Mouse (Mus musculus): Measurements from ENCODE around the gene Gja3.

Gja3 gene

DNA sequence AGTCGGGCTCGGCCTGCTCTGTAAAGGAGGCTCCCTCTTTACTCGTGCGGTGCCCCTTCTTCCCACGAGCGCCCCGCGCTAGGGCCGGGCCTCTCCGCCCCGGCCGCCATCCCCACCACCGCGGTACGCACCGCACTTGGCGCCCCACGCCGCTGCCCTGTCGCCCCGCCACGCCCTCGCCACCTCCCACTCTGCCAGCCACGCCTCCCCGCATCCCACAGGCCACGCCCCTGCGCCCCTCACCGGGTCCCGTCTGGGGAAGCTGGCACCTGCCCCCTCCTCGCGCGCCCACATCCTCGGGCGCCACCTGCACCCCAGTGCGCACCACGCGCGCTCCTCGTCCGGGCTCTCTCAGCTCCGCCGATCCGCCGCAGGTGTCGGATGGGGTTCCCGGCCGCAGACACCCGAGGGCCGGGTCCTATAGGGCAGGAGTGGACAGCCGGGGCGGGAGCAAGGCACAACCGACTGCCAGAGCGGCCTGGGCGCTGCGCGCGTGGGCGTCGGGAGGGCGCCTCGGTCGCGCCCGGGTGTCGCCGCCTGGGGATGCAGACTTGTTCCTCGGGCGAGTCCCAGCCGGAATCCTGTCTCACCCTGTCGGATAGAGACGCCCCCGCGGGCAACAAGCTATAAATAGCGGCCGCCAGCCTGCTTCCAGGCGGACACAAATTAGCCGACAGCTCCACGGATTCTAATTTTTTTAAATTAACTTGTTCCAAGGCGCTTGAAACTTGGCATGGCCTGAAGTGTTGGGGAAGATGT, at the start of gene Gja3:
Gene Gja3 (minus strand): TSS at position 538 of the 759 bp plus-strand sequence.
- DNase-seq (ENCODE audit: low read depth, low spot score), result no peak

DNA sequence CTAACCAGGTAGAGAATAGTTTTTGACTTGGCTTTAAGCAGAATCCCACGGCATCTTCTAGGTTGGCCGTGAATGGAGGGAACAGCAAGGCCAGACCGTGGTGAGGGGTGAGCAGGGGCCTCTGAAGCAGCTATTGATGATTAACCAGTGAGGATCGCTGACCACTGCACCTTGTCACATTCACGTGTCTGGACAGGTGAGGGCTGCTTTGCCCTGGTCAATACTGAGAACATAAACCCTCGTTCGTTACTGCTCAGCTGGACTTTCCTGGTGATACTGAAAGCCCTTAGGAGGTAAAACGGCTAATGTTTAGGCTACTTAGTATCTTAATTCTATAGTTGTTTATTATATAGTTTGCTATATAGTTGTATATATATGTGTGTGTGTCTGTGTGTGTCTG, 49.2 kb upstream of the Gja3 start:
- DNase-seq (ENCODE audit: low read depth, low spot score), result no peak

DNA sequence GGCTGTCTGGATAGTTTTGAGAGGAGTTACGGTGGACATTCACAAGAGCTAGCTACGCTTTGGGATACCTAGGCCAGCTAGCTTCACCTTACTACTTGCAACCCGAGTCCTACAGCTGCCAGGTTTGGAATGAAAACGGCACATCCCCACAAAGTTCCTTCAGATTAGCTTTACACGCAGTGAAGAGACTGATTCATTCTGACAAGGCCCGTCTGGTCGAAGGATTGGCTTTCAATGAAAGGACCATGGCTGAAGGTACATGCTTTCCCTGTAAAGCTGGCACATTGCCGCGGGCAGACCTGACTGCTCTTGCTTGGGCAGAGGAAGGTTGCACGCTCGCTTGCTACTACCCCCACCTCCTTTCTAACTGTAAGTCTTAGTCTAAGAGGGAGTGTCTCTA, 47.8 kb upstream of the Gja3 start:
- no peak for DNase-seq (ENCODE audit: low read depth, low spot score)

DNA sequence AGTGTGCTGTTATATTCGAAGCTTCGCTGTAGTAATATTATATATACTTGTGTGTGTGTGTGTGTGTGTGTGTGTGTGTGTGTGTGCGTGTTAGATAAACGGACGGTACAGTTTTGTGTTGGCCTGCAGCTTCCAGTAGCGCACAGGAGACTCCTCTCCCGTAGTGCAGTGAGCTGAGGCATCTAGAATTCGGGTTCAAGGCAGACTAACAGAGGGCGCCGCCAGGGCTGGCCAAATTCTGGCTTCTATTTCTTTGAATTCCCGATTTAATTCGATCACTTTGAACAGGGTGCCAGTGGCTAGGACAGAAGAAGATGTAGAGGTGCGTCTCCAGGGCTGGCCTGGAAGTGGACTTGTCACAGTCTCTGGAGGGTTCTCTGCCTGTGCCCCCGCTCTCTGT, 47.2 kb upstream of the Gja3 start:
- no peak for DNase-seq (ENCODE audit: low read depth, low spot score)

DNA sequence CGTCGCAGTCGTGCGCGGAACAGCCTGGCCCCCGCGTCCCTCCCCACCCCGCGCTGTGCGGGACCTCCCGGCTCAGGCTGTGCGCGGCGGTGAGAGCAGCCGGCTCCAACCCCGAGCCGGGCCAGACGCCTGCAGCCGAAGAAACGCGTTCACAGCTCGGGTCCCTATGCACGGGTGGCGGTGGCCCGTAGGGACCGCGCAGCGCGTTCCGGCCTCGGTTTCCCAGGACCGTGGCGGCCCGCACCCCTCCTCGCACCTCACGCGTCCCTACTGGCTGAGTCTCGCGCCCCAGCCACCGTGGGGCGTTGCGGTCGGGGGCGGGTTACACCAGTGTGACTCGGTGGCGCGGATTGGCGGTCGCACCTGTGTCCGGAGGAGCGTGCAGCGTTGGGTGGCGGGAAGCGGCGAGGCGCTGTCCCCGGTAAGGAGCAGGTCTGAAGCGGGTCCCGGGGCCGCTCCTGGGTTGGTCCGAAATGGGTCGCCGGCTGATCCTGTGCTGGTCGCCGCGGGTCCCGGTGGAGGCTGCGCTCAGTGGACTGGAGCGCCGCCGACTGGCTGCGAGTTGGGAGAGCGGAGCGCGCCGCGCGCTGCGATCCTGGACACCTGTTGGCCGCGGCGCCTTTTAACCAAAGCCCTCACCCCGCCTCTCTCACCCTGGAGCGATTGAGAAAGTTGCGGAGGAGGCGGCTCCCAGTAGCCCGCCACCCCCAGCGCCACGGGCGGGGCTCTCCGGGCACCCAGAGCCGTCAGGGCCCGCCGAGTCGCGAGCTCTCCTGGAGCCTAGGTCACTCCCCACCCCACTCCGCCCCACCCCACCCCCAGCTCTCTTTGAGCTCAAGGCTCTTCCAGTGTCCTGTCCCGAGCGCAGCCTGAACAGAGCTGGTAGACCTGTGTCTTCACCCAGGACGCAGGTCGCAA, 46.5 kb upstream of the Gja3 start, which contains the start of gene Gjb2:
Gene Gjb2 (minus strand): TSS at position 597 of the 918 bp plus-strand sequence.
- DNase-seq (ENCODE audit: low read depth, low spot score), result no peak

DNA sequence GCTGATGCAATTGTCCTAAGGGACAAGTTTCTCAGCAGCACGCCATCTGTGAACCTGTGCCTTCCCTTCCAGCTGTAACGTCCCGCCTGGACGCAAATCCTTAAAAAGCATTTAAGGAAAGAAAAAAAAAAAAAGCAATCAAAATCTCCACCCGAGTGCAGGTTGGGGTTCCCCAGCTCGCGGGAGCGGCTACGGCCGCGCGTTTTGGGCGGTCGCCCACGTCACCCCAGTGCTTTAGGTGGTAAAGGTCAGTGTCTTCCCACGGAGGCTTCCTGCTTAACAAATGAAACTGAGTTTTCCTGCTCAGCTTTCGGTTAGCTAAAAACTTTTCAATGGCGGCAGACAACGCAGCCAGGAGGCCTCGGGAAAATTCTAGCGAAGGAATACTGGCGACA, 45.8 kb upstream of the Gja3 start:
- no peak for DNase-seq (ENCODE audit: low read depth, low spot score)

DNA sequence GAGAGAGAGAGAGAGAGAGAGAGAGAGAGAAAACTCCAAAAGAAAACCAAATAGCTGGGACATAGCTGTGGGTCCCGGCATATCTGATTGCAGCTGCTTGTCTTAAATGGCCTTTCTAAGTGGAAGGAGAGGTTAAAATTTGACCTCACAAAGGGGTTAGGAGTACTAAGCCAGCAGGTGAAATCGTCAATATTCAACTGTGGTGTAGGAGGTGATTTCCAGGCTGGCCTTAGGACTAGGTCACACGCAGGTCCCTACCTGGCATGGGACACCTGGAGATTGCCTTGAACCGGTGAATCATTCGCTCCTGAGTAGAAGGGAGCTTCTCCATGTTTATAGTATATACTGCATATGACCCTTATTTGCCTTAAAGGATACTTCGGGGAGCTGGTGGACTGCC, 45.2 kb upstream of the Gja3 start:
- DNase-seq (ENCODE audit: low read depth, low spot score), result no peak

DNA sequence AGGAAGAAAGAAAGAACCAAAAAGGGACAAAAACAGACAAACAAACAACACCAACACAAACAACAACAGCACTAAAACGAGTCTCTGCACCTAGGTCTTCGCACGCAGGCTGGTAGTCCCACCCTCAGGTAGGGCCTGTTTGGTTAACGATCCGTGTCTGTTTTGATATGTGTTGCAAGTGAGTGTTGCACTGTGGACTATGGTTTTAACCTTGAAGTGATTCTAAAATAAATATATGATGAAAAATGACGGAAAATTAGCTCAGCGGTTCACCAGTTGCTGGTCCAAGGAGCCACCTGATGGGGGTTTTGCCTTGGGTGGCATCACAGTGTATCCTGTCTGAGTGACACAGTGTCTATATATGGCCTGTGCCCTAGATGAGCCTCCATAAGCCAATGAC, 43.7 kb upstream of the Gja3 start:
- DNase-seq (ENCODE audit: low read depth, low spot score), result no peak

DNA sequence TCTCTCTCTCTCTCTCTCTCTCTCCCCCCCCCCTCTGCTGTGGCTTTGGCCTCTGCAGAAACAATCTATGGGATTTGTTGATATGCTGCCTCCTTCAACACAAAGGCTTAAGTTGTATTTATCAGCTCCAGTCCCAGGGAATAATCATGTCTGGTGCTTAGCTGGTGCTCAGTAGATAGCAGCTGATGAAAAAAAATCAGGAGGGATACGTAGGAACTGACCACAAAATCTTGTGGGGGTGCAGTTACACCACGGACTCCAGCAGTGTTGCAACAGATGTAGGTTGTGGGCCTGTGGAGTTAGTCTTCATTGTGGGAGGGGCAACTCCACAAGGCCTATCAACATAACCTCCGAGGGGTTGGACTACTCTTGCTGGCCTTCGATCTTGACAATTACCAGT, 38.0 kb upstream of the Gja3 start:
- no peak for DNase-seq (ENCODE audit: low read depth, low spot score)

DNA sequence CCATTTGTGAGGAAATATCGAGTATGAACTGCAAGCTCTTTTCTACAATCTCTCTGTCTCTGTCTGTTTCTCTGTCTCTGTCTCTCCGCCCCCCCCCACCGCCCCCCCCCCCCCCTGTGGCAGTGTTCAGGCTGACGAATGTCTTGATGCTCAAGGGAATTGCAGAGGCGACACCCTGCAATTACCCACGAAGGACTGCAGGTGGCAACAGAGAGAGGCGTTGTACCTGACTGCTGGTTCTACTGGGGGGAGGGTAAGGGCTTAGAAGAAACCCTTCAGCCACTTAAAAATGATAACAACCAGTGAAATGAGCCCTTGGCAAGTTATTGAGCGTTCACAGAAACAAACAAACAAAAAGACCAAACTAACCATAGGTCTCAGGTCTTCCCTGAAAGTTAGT, 35.1 kb upstream of the Gja3 start:
- DNase-seq (ENCODE audit: low read depth, low spot score), result peak; percentile 61

DNA sequence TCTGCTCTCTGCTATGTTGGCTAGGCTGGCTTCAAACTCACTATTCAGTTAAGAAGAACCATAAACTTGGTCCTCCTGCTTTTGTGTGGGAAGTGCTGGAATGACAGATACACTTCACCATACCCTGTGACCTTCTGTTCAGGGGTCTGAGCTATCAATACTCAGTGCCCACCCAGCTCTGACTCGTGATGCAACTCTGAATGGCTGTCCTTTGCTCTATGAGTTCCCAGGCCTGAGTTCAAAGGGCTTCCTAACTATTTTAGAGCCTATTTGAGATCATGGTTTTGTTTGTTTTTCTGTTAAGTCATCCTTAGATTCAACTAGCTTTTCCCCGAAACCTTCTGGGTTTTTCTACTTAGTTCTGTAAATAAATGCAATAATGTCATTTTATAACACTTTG, 32.1 kb upstream of the Gja3 start:
- no peak for DNase-seq (ENCODE audit: low read depth, low spot score)

DNA sequence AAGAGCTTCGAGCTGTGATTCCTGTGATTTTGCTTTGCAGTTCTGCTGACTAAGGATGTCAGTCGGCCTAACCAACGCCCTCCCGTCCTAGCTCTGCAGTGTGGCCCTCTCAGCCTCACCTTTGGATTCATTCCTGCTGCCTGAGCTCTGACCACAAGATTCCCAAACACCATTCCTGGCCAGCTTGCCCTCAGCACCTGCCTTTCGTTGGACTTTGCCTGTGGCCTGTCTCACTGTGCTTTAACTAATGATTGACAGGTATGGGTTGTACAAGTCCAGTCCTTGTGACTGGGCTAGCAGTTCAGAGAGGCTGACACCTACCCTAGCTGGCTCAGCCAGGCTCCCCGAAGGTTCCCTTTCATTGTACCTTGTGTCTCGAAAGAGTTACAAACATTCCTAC, 31.2 kb upstream of the Gja3 start:
- no peak for DNase-seq (ENCODE audit: low read depth, low spot score)

DNA sequence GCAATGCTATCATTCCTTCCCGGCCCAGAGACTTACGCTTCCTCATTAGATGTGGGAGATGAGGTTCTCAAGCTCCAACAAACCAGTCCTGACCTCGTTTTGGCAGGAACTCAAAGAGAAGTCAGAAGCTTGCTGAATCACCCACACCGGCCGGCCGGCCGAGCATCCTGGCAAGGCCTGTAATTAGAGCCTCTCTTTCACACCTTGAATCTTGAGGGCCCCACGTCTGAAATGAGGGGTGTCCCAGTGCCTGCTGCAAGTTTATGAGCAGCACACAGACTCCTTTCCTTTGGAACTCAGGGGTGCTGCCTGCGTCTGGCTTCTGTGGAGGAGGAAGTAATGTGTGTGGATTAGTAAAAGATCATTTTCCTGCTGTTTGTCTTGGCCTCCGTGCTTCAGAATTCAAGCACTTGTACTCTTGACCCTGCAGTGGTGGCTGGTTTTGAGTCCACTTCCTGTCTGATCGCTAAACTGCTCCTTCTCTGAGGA, 26.3 kb upstream of the Gja3 start:
- peak; percentile 33 for DNase-seq (ENCODE audit: low read depth, low spot score)

DNA sequence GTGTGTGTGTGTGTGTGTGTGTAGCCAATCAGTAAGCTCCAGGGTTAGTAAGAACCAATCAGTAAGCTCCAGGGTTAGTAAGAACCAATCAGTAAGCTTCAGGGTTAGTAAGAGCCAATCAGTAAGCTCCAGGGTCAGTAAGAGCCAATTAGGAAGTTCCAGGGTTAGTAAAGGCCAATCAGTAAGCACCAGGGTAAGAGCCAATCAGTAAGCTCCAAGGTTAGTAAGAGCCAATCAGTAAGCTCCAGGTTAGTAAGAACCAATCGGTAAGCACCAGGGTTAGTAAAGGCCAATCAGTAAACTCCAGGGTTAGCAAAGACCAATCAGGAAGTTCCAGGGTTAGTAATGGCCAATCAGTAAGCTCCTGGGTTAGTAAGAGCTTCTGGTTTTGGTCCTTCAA, 25.0 kb upstream of the Gja3 start:
- no peak for DNase-seq (ENCODE audit: low read depth, low spot score)

DNA sequence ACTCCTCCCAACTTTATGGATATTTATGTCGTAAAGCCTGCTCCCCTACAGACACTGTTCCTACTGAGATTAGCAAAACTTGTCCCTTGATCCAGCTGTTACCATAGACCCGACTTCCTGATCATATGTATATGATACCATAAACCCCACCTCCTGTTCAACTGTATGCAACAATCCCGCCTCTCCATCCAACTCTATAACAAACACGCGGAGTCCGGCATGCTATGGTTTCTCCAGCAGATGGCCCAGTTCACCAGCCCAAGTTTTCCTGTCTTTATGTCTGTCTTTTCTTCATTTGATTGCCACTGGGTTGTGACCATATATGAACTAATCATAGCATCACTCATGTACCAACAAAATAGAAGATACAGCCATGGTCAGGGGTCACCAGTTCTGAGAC, 17.6 kb upstream of the Gja3 start:
- no peak for DNase-seq (ENCODE audit: low read depth, low spot score)

DNA sequence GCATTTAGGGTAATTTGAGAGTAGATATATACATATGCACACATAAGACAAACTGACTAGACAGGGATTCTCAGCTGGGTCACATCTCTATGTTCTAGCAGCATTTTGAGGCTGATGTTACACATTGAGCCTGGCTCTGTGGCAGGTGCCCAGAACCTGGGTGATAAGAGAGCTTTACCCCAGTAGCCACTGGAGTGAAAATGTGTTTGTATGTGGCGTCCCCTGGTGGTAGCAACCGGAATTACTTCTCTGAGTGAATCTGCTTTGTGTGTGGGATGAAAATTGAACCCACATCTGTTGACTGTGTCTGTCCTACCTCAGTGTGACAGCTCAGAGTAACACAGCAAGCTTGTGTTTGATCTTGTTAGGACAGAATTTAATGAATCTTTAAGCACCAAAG, 12.0 kb upstream of the Gja3 start:
- peak; percentile 71 for DNase-seq (ENCODE audit: low read depth, low spot score)

DNA sequence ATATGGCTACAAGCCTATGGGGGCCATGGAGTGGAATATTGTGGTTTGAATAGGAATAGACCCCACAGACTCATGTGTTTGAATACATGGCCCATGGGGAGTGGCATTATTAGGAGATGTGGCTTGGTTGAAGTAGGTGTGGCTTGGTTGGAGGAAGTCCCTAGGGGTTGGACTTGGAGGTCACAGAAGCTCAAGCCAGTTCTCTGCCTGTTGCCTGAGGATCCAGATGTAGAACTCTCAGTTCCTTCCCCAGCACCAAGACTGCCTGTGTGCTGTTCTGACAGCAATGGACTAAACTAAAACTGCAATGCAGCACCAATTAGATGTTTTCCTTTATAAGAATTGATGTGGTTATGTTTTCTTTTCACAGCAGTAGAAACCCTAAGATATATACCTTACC, 8.2 kb upstream of the Gja3 start:
- no peak for DNase-seq (ENCODE audit: low read depth, low spot score)

DNA sequence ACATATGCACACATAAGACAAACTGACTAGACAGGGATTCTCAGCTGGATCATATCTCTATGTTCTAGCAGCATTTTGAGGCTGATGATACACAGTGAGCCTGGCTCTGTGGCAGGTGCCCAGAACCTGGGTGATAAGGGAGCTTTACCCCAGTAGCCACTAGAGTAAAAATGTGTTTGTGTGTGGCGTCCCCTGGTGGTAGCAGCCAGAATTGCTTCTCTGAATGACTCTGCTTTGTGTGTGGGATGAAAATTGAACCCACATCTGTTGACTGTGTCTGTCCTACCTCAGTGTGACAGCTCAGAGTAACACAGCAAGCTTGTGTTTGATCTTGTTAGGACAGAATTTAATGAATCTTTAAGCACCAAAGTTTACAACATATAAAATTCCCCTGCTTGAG, 2.2 kb upstream of the Gja3 start:
- peak; percentile 81 for DNase-seq (ENCODE audit: low read depth, low spot score)

DNA sequence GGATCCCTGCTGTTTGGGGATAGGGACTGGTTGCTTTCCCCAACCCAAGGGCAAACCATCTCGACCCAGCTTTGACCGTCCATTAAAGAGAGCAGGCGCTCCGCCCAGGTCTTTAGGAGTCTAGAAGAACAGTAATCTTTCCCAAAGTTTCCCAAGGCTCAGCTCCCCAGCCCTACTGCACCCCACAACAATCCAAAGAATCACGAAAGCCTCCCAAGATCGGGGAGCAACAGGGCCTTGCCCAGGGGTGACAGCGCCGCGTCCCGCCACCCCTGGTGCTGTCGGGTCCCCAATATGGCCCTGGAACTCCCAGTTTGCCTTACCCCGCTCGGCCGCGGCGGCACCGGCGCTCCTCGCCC, 717 bp downstream of the Gja3 start:
- no peak for DNase-seq (ENCODE audit: low read depth, low spot score)

DNA sequence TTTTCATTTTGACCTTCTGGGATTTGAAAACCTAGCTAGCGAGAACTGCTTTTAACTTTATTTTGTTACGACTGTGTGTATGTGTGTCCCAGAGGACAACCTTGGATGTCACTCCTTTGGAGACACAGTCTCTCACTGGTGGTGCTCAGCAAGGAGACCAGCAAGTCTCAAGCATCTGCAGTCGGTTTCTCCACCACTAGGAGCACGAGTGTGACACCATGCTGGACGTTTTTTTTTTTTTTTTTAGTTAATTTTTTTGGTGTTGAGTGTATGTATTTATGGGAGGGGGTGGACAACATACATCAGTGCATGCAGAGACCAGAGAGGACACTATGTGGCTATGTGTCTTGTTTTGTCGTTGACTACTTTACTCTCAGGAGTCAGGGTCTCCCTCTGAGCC, 5.2 kb downstream of the Gja3 start:
- no peak for DNase-seq (ENCODE audit: low read depth, low spot score)

DNA sequence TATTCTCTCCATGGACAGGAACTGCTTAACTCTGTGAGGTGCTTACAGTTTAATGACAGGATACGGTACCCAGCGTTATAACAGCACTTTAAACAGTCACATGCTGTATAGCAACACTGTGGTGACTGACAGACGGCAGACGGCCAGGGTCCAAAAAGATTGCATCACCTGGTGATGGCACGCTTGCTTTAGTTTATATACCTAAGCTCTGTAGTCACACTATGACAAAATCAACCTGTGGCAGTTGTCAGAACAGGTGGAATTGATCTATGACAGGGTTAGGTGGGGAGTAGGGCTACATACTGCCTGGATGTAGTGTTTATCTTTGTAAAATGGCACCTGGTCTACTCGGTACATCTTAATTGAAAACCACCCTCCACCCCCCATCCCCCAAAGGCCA, 14.0 kb downstream of the Gja3 start:
- DNase-seq (ENCODE audit: low read depth, low spot score), result no peak

DNA sequence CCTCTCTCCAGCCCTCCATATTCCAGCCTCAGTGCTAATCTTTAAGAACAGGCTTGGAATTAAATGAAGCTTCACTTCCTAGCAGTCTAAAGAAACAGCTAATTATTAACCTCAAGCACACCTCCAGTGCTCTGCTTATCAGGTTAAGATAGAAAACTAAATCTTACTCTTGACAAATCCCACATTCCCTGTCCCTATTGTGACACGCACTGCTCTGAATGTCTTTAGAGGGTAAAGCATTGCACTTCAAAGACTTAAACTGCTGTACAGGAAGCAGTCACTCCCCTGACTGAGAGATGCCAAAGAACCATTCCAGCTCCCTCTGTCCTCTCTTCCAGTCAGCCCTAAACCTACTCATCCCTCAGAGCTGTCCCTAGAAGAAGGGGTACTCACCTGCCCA, 16.5 kb downstream of the Gja3 start:
- no peak for DNase-seq (ENCODE audit: low read depth, low spot score)

DNA sequence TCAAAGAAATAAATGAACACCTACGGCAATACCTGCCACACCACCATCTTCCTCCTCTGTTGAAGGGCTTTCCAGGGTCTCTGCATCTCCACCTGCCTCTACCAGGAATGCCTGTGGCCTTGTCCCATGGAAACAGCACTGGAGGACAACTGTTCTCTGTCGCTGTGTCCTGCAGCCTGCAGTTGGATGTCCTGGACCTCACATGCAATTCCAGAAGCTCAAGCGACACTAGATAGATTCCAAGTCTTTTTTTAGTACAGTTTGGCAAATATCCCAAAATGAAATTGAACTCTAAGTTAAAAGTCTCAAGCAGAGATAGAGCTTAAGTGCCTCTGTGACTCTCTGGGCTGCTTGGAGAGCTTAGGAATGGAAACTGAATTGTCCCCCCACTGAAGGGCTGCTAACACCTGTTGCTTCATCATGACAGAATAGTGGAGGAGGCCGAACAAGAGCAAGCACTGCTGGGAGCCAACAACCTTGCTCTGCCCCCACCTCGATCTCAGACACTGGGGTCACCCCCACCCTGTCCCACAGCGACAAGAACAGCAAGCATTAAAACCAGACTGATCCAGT, 22.9 kb downstream of the Gja3 start:
- no peak for DNase-seq (ENCODE audit: low read depth, low spot score)
